Mouse (Mus musculus): ENCODE data around the gene Gal3st2c.
"Not testable (repeated sequence)": the region's sequence is repeated elsewhere in the genome, so short reads cannot be mapped to it uniquely, and the experiment has no call there.

Gene Gal3st2c

DNA sequence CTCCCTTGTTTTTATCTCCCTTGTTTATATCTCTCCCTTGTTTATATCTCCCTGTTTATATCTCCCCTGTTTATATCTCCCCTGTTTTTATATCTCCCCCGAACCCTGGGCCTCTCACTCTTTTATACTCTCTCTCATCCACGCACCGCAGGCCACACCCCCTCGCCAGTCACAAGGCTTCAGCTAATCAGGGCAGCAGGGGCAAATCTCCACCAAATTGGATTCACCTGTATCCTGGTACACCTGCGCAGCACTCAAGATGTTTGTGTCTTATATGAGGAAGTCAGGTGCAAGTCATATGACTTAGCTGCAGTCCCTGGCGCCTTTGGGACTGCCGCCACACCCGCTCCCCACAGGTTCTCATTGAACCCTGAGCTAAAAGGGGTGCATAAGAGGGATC is at the start of gene Gal3st2c:
Gene Gal3st2c (plus strand): TSS at position 301 of the 400 bp plus-strand sequence.
- not testable (repeated sequence) for DNase-seq (ENCODE audit: low spot score)

DNA sequence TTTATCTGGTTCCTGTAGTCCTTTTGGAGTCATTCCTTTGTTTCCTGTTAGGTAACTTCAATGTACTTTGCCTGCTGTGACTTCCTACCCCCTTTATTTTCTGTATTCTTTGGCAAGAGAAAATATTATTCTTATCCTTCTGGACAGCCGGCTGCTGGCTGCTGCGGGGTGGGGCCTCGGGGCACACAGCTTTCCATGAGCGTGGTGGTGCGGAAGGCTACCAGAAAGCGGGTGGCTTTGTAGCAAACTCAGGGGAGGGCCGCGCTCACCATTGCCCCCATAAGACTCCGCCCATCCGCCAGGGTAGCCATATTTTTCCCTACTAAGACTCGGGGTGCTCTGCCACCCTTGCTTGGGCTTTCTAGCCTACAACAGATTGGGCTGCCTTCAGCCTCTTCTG is 41.2 kb upstream of the Gal3st2c start:
- not testable (repeated sequence) for DNase-seq (ENCODE audit: low spot score)

DNA sequence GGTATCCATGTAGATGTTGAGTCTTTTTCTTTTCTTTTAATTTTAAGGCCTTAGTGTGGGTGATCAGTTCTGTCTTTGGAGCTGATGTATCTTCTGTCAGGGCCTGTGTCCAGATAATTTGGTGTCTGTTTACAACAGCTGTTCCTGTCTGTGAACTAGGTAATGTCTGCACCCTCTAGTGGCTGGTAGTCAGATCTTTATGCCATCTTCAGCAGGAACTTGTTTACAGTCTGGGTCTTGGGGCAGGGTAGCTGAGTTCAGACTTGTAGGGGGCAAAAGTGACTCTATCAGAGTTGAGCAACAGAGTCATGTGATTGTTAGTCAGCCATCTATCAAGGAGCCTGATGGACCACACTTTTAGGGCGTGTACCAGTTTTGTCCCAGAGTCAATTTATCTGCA is 23.8 kb upstream of the Gal3st2c start:
- not testable (repeated sequence) for DNase-seq (ENCODE audit: low spot score)

DNA sequence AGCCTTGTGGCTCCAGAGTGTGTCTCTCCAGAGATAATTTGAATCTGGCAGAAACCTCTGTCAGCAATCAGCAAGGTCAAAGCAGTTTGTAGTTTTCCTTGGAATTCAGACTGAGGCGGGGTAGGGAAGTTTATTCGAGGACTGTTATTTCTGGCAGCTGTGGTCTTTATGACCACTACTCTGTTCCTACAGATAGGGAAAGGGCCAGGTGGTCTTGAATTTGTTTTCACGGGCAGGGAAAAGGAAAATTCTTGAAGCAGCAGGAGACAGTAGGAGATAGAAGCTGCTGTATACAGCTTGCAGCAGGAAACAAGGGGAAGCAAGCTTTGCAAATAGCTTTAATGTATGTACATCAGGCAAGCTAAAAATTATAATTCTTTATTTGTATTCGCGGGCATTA is 19.9 kb upstream of the Gal3st2c start:
- not testable (repeated sequence) for DNase-seq (ENCODE audit: low spot score)

DNA sequence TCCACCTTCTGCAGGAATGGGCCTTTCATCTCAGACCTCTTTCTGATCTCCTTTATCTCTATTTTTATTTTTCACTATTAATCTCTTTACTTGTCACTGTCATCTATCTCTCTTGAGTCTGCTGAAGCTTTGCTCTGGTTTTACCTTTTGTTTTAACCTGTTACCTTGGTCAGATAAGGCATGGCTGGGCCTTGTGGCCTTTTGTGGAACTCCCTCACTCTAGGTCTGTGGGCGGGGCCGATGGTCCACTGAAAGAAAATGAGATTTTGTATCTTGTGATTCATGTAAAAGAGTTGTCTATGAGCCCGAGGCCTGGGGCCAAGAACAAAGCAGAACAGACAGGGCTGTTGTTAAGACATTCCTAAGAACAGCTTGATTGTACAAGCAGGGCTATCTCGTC is 19.5 kb upstream of the Gal3st2c start:
- DNase-seq (ENCODE audit: low spot score), result not testable (repeated sequence)

DNA sequence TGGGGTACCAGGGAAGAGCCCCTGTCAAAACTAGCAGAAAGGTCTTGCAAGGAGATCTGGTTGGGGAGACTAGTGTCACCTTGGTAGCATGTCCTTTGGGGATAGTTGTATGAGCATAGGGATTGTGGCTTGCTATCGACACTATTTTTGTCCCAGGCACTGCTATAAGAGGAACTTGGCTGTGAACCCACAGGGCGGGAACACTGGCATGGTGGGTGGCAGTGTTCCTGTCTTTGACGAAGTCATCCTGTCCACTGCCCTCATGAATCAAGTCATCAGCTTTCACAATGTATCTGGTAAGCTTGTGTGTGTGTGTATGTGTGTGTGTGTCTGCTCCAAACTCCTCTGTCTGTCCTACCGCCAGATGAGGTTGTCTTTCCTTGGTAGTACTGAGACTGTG is 14.5 kb upstream of the Gal3st2c start:
- not testable (repeated sequence) for DNase-seq (ENCODE audit: low spot score)

DNA sequence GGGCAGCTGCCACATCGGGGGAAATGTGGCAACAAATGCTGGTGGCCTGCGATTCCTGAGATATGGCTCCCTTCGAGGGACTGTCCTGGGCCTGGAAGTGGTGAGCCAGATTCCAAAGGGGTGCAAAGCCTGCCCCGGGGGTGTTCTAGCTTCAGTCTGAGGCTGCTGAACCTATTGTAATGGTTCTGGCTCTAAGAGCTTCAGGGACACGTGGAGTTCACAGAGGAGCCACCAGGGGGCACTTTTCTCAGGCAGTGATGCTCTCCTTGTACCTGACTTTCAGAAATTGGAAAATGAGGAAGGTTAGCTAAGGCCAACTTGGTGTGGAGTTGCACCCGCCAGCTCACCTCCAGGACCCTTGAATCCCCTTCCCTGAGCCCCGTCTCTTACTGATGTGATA is 12.0 kb upstream of the Gal3st2c start:
- DNase-seq (ENCODE audit: low spot score), result not testable (repeated sequence)

DNA sequence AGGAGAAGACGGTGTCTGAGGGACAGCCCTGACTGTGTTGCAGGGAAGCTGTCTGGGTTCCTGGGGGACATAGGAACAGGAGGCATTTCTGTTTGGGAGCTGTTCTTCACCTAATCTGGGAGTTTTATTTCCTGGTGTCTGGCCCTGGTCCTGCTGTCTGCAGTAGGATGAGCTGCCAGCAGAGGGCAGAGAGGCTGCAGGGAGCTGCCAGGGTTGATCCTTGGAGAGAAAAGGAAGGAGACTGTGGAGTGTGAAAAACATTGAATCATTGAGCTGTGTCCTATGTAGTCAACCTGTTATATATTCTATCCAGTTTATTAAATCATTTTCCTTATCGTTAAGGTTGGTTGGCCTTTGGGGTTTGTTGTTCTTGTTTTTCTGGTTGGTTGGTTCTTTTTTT is 9.4 kb upstream of the Gal3st2c start:
- not testable (repeated sequence) for DNase-seq (ENCODE audit: low spot score)

DNA sequence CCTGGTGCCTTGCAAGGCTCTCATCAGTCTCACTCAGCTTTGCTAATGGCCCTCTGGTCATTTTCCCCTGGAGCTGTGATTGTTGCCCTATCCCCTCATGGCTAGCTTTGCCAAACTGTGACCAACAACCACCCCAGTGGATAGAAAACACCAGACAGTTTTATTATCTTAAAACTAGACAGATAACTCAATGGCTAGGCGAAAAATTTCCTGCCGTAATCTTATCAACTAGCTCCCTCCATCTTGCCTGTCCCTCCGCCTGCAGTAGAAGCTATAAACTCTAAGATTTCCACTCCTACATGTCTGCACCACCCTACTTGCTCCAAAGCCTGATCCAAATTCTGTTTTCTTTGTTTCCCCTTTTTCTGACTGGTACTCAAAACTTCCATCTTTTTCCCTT is 4.1 kb upstream of the Gal3st2c start:
- no peak for DNase-seq (ENCODE audit: low spot score)

DNA sequence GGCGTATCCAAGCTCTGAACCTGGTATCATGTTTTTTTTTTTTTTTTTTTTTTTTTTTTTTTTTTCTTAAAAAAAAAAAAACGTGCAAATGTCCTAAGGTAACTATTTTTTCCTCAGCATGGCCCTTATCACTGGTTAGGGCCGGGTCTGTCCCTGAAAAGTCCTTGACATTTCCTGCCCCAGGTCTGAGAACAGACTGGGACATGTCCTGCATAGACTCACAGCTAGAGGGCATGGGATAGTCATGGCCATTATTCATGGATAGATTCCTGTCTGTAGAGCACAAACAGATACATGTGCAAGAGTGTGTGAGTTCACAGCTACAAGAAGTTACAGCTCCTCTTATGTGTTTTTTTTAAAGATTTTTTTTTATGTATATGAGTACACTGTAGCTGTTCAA is 1.5 kb upstream of the Gal3st2c start:
- no peak for DNase-seq (ENCODE audit: low spot score)

DNA sequence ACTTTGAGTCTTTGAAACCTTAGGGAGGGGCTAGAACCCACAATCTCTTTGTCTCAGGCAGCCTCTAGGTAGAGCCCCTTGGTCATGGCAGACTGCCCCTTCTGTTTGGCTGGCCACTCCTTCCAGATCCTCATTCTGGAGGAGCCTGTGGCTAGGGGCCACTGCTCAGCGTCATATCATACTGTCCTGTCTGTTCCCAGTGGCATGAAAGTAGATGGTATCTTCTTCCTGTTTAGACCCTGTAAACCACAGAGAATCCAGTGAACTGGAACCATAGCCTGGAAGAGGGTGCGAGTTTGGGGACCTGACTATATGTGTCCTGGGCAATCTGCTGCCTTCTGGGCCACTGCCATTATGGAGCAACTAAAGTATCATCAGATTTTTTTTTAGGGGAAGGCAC is 759 bp downstream of the Gal3st2c start:
- DNase-seq (ENCODE audit: low spot score), result not testable (repeated sequence)

DNA sequence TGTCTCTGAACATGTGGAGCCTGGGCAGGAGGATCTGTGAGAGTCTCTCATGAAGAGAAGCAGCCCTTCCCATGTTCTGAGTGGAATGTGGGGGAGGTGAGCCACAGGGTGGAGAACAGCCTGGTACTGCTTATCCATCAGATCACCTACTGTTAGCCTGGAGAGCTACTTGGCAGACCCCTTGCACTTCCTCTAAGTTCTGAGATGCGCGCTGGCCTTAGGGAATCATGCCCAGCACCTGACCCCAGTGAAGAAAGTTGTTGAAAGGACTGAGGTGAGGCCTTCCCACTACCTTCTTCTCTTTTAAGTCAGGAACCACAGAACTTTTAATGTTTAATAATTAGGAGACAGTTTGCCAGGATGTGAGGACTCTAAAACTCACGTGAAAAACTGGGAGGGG is 1.2 kb downstream of the Gal3st2c start:
- DNase-seq (ENCODE audit: low spot score), result not testable (repeated sequence)

DNA sequence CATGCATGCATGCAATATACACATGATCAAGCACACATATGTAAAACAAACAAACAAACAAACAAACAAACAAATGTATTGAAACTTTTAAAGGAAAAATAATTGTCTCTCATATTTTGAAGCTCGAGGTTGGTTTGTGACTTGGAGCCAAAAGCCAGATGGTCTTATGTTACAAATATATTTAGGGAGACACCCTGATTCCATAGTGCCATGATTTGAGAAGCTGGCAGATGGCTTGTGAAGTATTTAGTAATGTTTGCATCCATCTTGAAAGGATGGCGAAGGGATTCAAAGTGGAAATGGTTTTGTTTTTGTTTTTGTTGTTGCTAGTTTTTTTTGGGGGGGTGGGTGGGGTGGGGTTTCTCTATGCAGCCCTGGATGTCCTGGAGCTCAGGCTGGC is 10.7 kb downstream of the Gal3st2c start:
- no peak for DNase-seq (ENCODE audit: low spot score)

DNA sequence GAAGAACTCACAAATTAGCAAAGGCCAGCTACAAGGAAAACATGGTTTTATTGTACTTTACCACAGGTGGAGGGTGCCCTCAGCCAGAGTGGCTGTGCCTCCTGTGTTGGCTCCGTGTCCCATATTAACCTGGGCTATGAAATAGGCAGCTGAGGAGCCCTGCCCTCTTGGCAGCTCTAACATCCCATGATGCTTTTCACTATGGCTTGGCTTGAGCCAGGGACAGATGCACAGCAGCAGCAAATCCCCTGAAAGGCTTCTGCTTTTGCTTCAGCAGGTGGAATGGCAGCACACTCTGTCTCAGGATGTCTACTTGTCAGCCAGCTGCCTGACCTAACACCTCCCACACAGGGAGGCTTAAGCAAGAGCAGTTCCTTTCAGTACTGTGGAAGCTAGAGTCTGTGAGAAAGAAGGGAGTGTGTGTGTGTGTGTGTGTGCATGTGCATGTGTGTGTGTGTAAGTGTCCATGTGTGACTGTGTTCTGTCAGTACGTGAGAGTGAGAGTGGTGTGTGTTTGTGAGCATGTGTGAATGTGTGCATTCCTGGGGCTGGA is 15.7 kb downstream of the Gal3st2c start:
- DNase-seq (ENCODE audit: low spot score), result not testable (repeated sequence)

DNA sequence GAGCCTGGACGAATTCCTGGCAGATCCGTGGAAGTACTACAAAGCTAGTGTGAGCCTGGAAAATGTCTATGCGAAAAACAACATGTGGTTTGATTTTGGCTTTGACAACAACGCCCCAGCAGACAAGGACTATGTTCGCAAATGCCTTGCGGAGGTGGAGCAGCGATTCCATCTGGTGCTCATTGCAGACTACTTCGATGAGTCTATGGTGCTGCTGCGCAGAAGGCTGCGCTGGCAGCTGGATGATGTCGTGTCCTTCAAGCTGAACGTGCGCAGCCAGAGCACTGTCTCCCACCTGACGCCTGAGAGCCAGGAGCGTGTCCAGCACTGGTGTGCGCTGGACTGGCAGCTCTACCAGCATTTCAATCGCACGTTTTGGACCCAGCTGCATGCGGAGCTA is 18.5 kb downstream of the Gal3st2c start:
- DNase-seq (ENCODE audit: low spot score), result not testable (repeated sequence)

DNA sequence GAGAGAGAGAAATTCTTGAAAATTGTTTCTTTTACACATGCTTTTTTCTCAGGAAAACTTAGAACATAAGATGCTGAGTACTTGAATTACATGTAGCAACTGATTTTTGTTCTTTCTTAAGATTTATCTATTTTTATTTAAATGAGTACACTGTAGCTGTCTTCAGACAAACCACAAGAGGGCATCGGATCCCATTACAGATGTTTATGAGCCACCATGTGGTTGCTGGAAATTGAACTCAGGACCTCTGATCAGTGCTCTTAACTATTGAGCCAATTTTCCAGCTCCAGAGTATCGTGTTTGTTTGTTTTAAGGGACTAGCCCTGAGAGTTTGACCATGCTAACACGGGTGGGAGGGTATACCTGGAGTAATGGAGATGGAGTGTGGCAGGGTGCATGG is 21.3 kb downstream of the Gal3st2c start:
- DNase-seq (ENCODE audit: low spot score), result no peak

DNA sequence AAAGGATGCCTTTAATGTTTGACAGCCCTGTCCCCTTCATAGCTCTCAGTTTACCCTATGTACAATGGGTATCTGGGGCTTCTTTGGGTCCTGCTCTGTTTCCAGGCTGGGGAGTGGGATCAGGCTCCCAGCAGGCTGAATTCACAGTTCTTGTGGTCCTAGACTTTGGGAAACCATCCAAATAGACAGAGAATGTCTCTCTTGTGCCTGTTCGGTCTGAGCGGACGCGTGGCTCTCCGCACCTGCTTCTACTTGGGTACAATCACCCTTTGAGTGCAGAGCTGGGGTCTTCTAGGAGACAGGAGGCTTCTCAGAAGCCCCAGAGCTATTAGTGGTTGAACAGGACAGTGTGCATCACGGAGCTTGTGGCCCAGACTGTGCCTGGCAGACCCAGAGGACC is 29.8 kb downstream of the Gal3st2c start, which contains the start of gene Neu4:
Gene Neu4 (plus strand): TSS at position 301 of the 400 bp plus-strand sequence.
- no peak for DNase-seq (ENCODE audit: low spot score)

DNA sequence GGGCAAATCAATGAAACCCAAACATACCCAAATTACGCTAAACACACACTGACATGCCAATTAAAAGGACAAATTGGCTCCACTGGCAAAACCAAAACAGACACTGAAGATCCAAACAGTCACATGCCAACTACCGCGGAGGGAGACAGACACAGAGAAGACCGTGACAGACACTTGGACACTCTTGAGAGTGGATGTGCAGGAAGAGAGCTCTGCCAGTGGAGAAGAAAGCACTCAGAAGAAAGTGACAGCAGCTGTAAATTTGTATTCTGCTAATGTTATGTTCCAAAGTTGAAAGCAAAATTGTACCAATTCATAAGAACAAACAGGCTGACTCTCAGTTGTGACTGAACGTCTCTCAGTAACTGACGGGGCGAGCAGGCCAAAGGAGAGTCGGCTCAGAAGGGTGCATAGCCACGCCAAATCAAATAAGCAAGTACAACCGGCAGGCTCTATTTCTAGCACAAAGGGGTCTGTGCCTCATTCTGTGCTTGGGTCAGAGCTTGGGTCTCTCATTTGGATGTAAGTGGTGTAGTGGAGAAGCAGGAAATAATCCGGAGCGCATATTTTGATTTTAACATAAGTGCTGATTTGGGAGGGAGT is 37.3 kb downstream of the Gal3st2c start:
- no peak for DNase-seq (ENCODE audit: low spot score)

DNA sequence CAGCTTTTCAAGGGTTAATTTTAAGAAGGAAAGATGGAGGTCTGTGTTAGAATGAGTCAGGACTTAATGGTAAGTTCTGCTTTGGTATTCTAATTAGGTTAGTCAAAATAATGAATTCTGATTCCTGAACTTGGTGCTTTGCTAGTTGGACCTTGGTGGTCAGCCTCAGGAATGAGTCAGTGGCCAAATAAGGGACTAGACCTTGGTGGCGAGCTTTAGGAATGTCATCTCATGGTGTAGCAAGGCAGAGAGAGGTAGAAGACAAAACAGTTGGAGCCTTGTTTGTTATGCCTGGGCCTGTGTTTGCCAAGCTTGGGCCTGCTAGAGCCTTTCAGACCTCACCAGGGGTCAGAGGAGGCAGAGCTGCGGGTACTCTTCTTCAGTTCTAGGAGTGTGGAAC is 38.4 kb downstream of the Gal3st2c start:
- DNase-seq (ENCODE audit: low spot score), result no peak

DNA sequence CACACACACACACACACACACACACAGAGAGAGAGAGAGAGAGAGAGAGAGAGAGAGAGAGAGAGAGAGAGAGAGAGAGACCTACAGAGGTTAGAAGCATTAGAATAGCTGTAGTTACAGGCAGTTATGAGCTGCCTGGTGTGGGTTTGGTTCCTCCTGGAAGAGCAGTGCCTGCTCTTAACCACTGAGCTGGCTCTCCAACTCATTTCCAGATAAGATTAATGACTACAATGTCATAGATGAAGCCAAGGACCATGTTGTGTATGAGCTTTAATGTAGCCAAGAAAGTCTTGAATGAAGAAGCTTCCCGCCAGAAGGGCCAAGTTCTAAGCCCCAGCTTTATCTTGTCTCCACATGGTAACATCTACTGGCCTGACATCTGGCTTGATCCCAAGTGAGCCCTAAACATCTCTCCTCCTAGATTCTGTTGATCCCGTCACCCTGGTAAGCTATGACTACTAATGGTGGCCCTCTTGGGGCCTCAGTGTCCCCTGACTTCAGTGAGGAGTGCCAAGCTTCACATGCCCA is 42.8 kb downstream of the Gal3st2c start:
- DNase-seq (ENCODE audit: low spot score), result no peak

DNA sequence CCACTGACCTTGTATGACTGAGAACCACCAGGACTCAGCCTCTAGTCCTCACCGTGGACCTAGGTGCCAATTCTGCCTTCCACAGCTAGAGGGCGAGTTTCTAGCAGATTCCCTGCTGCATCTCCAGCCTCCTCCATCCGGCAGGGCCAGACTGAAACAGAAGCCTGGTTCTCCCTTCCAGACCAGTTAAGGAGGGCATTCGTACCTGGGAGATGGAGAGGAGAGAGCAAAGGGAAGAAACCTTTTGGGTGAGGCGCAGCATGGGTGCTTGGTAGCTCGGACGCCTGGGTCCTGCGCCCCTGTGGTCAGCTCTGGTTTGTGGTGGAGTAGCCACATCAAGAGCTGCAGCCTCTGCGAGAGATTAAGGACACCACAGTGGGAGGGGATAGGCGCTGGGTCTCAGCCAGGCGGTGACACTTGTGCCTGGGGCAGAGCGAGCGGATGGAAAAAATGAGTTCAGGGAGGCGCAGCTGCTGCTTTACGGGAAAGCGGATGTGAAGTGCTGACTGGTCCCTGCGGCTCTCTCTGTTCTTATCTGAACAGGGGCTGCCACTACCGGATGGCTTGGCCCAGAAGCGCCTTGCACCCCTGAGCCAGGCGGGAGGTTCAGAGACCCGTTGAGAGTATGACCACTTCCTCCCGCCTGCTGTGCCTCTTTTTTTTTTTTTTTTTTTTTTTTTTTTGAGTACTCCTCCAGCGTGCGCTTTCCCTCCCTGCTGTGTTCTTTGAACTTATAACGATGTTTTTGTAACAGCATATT is 44.9 kb downstream of the Gal3st2c start:
- no peak for DNase-seq (ENCODE audit: low spot score)

DNA sequence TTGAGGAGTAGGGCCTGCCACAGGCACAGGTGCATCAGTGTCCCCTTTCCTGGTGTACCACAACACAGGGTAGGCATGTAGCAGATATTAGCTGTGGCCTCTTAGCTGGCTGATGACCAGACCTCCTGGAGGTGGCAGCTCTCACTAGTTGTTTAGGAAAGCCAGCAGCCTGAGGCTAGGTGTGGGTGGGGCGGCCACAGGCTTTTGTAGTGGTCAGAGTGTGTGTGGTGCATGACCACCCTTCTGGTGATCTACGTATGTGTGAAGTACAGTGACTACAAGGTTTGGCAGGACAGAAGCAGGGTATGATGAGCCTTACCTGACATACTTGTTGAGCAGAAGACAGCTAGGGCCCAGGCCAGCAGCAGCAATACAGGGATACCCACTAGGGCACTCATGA is 50.1 kb downstream of the Gal3st2c start:
- DNase-seq (ENCODE audit: low spot score), result no peak

DNA sequence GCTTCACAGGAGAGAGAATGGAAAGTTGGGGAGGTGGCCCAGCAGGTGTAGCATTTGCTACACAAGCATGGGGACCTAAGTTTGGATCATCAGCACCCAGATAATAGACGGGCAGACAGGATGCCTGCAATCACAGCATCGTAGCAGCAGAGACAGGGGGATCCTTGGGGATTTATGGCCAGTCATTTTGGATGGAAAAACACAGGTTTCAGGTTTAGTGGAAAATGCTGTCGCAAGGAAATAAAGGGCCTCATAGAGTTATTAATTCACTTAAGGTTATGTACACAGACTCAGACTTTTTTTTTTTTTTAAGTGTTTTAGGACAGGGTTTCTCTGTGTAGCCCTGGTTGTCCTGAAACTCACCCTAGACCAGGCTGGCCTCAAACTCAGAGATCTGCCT is 55.2 kb downstream of the Gal3st2c start:
- DNase-seq (ENCODE audit: low spot score), result no peak

Data from MN1 (cell line).